In the genomic region with DNA sequence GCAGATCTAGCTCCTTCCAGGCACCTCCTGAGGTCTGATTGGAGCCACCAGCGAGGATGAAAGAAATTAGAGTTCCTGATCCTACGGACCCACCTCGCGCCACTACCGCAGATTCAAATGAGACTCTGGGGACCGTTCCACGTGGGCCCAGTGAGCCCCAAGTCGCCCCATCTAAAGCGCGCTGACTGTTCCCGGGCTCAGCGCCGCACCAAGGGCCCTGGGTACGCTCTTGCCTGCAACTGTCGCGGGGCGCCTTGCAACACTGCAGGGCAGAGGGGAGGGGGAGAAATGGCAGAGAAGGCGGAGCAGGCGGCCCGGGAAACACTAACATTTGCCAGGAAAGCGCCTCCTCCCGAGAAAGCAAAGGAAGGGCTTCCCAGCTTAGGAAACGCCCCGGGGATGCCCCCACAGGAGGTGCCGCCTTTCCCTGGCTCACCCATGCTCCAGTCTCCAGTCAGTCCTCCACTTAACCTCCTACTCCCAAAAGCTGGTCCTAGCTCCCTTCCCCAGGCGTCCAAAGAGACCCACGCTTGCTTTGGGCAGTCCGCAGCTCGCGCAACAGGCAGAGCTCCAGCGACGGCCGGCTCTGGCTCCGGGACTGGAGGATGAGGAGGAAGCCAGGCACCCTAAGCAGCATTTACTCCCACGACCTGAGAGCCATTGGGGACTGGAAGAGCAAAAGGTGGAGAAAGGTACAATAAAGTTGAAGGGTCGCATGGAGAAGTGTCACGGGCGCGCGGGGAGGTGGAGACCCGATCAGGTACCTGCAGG, we compare ENCODE assay signal across 8 mouse cellular contexts. TPM values are rescaled to one million over a fixed set of nuclear protein-coding genes. Genes with fewer than 3 reads are reported as not detected.
DNase-seq lines count a peak whose midpoint lies in the region; ATAC-seq lines count a peak whose summit lies in the region.

No protein-coding gene starts in this region.

- H3K36me3 ChIP-seq in embryonic facial prominence, embryonic 10.5 days (replicated peaks): no peaks in the 10 kb centered on the region
- H3K36me3 ChIP-seq in limb, embryonic 12.5 days: no peaks in the 10 kb centered on the region
- no peaks in the 10 kb centered on the region for H3K36me3 ChIP-seq in midbrain, embryonic 13.5 days
- no peaks in the 10 kb centered on the region for H3K36me3 ChIP-seq in stomach, embryonic 16.5 days (ENCODE audit: control insufficient read depth, insufficient read depth, low read length)

- under 1% methylated on average over 41 of the region's 41 CpGs for WGBS in embryonic facial prominence, embryonic 10.5 days
- under 1% methylated on average over 41 of the region's 41 CpGs for WGBS in limb, embryonic 12.5 days
- WGBS in midbrain, embryonic 13.5 days: under 1% methylated on average over 41 of the region's 41 CpGs
- WGBS in stomach, embryonic 16.5 days: under 1% methylated on average over 41 of the region's 41 CpGs

- H3K27me3 ChIP-seq in embryonic facial prominence, embryonic 10.5 days (replicated peaks; ENCODE audit: low read depth, poor library complexity, severe bottlenecking): peaks cover 58% of the 10 kb centered on the region
- peaks cover 52% of the 10 kb centered on the region for H3K27me3 ChIP-seq in limb, embryonic 12.5 days
- peaks cover 56% of the 10 kb centered on the region for H3K27me3 ChIP-seq in midbrain, embryonic 13.5 days
- peaks cover 4% of the 10 kb centered on the region; the same call in 1 of the 2 replicates for H3K27me3 ChIP-seq in stomach, embryonic 16.5 days (ENCODE audit: control insufficient read depth, insufficient read depth, low read length)

- H3K9me3 ChIP-seq in embryonic facial prominence, embryonic 10.5 days: no peaks in the 10 kb centered on the region
- H3K9me3 ChIP-seq in limb, embryonic 12.5 days: 0 out of 2 replicates have a peak, but pooled peaks cover 3% of the 10 kb centered on the region
- no peaks in the 10 kb centered on the region for H3K9me3 ChIP-seq in midbrain, embryonic 13.5 days
- H3K9me3 ChIP-seq in stomach, embryonic 16.5 days (replicated peaks; ENCODE audit: control insufficient read depth, low read length): no peaks in the 10 kb centered on the region

- no peak overlapping the region; the same call in 1 of the 2 replicates for H3K27ac ChIP-seq in embryonic facial prominence, embryonic 10.5 days (replicated peaks)
- H3K27ac ChIP-seq in limb, embryonic 12.5 days: no peak overlapping the region
- H3K27ac ChIP-seq in midbrain, embryonic 13.5 days: no peak overlapping the region
- H3K27ac ChIP-seq in stomach, embryonic 16.5 days (ENCODE audit: low read length): peak overlapping the region; percentile 68; the same call in 1 of the 2 replicates

- peak overlapping the region; percentile 65 for H3K4me3 ChIP-seq in embryonic facial prominence, embryonic 10.5 days
- H3K4me3 ChIP-seq in limb, embryonic 12.5 days (replicated peaks): peak overlapping the region; percentile 54
- peak overlapping the region; percentile 55 for H3K4me3 ChIP-seq in midbrain, embryonic 13.5 days (replicated peaks)
- peak overlapping the region; percentile 56 for H3K4me3 ChIP-seq in stomach, embryonic 16.5 days (replicated peaks; ENCODE audit: low read length)

- H3K4me2 ChIP-seq in limb, embryonic 12.5 days: peak overlapping the region; percentile 98
- H3K4me2 ChIP-seq in midbrain, embryonic 13.5 days (replicated peaks): peak overlapping the region; percentile 98
- H3K4me2 ChIP-seq in stomach, embryonic 16.5 days (ENCODE audit: low read depth, low read length): peak overlapping the region; percentile 71

- H3K9ac ChIP-seq in limb, embryonic 12.5 days (replicated peaks): peak overlapping the region; percentile 58
- peak overlapping the region; percentile 62 for H3K9ac ChIP-seq in midbrain, embryonic 13.5 days (replicated peaks)
- H3K9ac ChIP-seq in stomach, embryonic 16.5 days (ENCODE audit: low read length): peak overlapping the region; percentile 72

- peak; percentile 59; the same call in 1 of the 2 replicates for ATAC-seq in limb, embryonic 12.5 days (ENCODE audit: insufficient number of reproducible peaks, insufficient read depth, low FRiP score, low TSS enrichment, low read depth)
- ATAC-seq in midbrain, embryonic 13.5 days: peak; percentile 77
- ATAC-seq in stomach, embryonic 16.5 days (ENCODE audit: insufficient read depth, low FRiP score): peak; percentile 68

- DNase-seq in adrenal gland, adult 18-20 months (ENCODE audit: low spot score in 2 of 2): peak; percentile 31 to 36
- DNase-seq in embryonic facial prominence, embryonic 10.5 days (ENCODE audit: low spot score): peak; percentile 68
- DNase-seq in heart, adult 18-20 months: peak; percentile 61 to 78
- DNase-seq in kidney, adult 11 months: peak; percentile 31
- no peak for DNase-seq in natural killer cell, adult 2 months (ENCODE audit: low spot score in 2 of 2)

- peaks cover 20% of the 10 kb centered on the region for H3K4me1 ChIP-seq in embryonic facial prominence, embryonic 10.5 days
- H3K4me1 ChIP-seq in limb, embryonic 12.5 days (replicated peaks): peaks cover 9% of the 10 kb centered on the region
- H3K4me1 ChIP-seq in midbrain, embryonic 13.5 days (replicated peaks): peaks cover 23% of the 10 kb centered on the region
- no peaks in the 10 kb centered on the region; the same call in 1 of the 2 replicates for H3K4me1 ChIP-seq in stomach, embryonic 16.5 days (ENCODE audit: control insufficient read depth, insufficient read depth, low read length)

RNA-seq across cellular contexts. Expression of gene Kcns3, which starts 1.2 kb away (rescaled TPM):
- total RNA-seq in adrenal gland, adult 18-20 months (2021): 1 to 10 TPM; 3.2 to 8.9 TPM
- polyA plus RNA-seq in embryonic facial prominence, embryonic 10.5 days (2016; fragmentation: Nextera tagmentation; extraction: Ambion mirVana): 0.11 and 0.30 TPM in 2 replicates
- total RNA-seq in heart, adult 18-20 months (2021): under 1 TPM; 0.84 to 0.90 TPM
- 0.61 and 0.70 TPM in 2 replicates for polyA plus RNA-seq in limb, embryonic 12.5 days (2016; fragmentation: Nextera tagmentation; extraction: Ambion mirVana)
- 0.22 and 0.46 TPM in 2 replicates for polyA plus RNA-seq in midbrain, embryonic 13.5 days (2015; fragmentation: Nextera tagmentation; extraction: Ambion mirVana)
- 9.8 and 10.5 TPM in 2 replicates for polyA plus RNA-seq in stomach, embryonic 16.5 days (2015; fragmentation: Nextera tagmentation; extraction: Ambion mirVana)

RNA-seq across cellular contexts. Expression of gene Msgn1, which starts 59.2 kb away (rescaled TPM):
- total RNA-seq in adrenal gland, adult 18-20 months (2021): not detected
- polyA plus RNA-seq in embryonic facial prominence, embryonic 10.5 days (2016; fragmentation: Nextera tagmentation; extraction: Ambion mirVana): not detected in 2 replicates
- total RNA-seq in heart, adult 18-20 months (2021): not detected
- polyA plus RNA-seq in limb, embryonic 12.5 days (2016; fragmentation: Nextera tagmentation; extraction: Ambion mirVana): not detected in 2 replicates
- polyA plus RNA-seq in midbrain, embryonic 13.5 days (2015; fragmentation: Nextera tagmentation; extraction: Ambion mirVana): not detected in 2 replicates
- not detected in 2 replicates for polyA plus RNA-seq in stomach, embryonic 16.5 days (2015; fragmentation: Nextera tagmentation; extraction: Ambion mirVana)

Comparison
In these comparisons a context has a peak if more than half of its experiments do, and no peak if none do; other contexts are left out.
1. DNase-seq: peak in adrenal gland, adult 18-20 months (2 of 2), embryonic facial prominence, embryonic 10.5 days (single experiment), heart, adult 18-20 months (2 of 2) and kidney, adult 11 months (single experiment); none in natural killer cell, adult 2 months (0 of 2).
2. Peak in every context shown above with its lines, with median percentiles within 50 percentile points of each other: H3K4me3 ChIP-seq, ATAC-seq, H3K4me2 ChIP-seq and H3K9ac ChIP-seq.